Mouse (Mus musculus): ENCODE measurements at regions not wholly inside any gene's neighbourhood (a gene's known extent, or its start where the extent isn't known, plus 50 kb on each side); places are given as distances from the start of the nearest gene placed in this dataset.
A peak's percentile ranks its signal among the peaks of the same experiment; 100 is the strongest.

- ATAC-seq (replicated peaks; ENCODE audit: low FRiP score, low TSS enrichment, poor library complexity, severe bottlenecking), result 0 out of 2 replicates have a peak, but pooled peaks have one; percentile 44
Observed at GRCm38 (mm10) chr3:63554872-63555271, 71.2 kb upstream of the Gm34302 start.

GRCm38 (mm10) chr3:63553426-63553825 is 69.7 kb upstream of the Gm34302 start:
- ATAC-seq (replicated peaks; ENCODE audit: low FRiP score, low TSS enrichment, poor library complexity, severe bottlenecking), result no peak

- ATAC-seq (replicated peaks; ENCODE audit: low FRiP score, low TSS enrichment, poor library complexity, severe bottlenecking), result no peak
Observed at GRCm38 (mm10) chr3:63551661-63552060, 68.0 kb upstream of the Gm34302 start.

- ATAC-seq (replicated peaks; ENCODE audit: low FRiP score, low TSS enrichment, poor library complexity, severe bottlenecking), result no peak
Observed at GRCm38 (mm10) chr3:63542638-63543408, 59.1 kb upstream of the Gm34302 start.

GRCm38 (mm10) chr3:63538881-63539280 is 55.2 kb upstream of the Gm34302 start:
- no peak for ATAC-seq (replicated peaks; ENCODE audit: low FRiP score, low TSS enrichment, poor library complexity, severe bottlenecking)

- no peak for ATAC-seq (replicated peaks; ENCODE audit: low FRiP score, low TSS enrichment, poor library complexity, severe bottlenecking)
Observed at GRCm38 (mm10) chr3:63534141-63534540, 50.5 kb upstream of the Gm34302 start.

Measured in megakaryocyte-erythroid progenitor cell, adult 5-6 weeks (primary cell).